Mouse (Mus musculus): ENCODE measurements around the gene Zfp13.
"Not testable (repeated sequence)": the region's sequence is repeated elsewhere in the genome, so short reads cannot be mapped to it uniquely, and the experiment has no call there.

The Zfp13 gene

GRCm38 (mm10) chr17:23598582-23599552 is at the start of gene Zfp13:
Zfp13 (minus strand) TSS chr17:23599487.
- peak; percentile 96 for DNase-seq

GRCm38 (mm10) chr17:23645894-23646293 is 46.6 kb upstream of the Zfp13 start:
- DNase-seq: no peak

GRCm38 (mm10) chr17:23644613-23645495 is 45.6 kb upstream of the Zfp13 start, which contains the start of gene Mmp25:
Mmp25 (minus strand) TSS chr17:23645277.
- peak; percentile 43 for DNase-seq

GRCm38 (mm10) chr17:23631241-23631640 is 32.0 kb upstream of the Zfp13 start:
- DNase-seq: no peak

GRCm38 (mm10) chr17:23630195-23631020 is 31.1 kb upstream of the Zfp13 start:
- peak; percentile 84 for DNase-seq

- no peak for DNase-seq
These were observed 28.5 kb upstream of the Zfp13 start for GRCm38 (mm10) chr17:23627813-23628212.

GRCm38 (mm10) chr17:23620351-23620750 is 21.1 kb upstream of the Zfp13 start:
- no peak for DNase-seq

- no peak for DNase-seq
These were observed 17.8 kb upstream of the Zfp13 start for GRCm38 (mm10) chr17:23617087-23617486.

- peak; percentile 40 for DNase-seq
These were observed 11.1 kb upstream of the Zfp13 start for GRCm38 (mm10) chr17:23610361-23610800.

GRCm38 (mm10) chr17:23609612-23610011 is 10.3 kb upstream of the Zfp13 start:
- DNase-seq: no peak

- no peak for DNase-seq
These were observed 5.9 kb upstream of the Zfp13 start for GRCm38 (mm10) chr17:23605220-23605619.

- no peak for DNase-seq
These were observed 5.1 kb upstream of the Zfp13 start for GRCm38 (mm10) chr17:23604394-23604793.

- DNase-seq: peak; percentile 63
These were observed 4.3 kb upstream of the Zfp13 start for GRCm38 (mm10) chr17:23603542-23603941.

GRCm38 (mm10) chr17:23603077-23603476 is 3.8 kb upstream of the Zfp13 start:
- DNase-seq: no peak

GRCm38 (mm10) chr17:23601836-23602585 is 2.7 kb upstream of the Zfp13 start:
- DNase-seq: no peak

GRCm38 (mm10) chr17:23600641-23601622 is 1.6 kb upstream of the Zfp13 start, which contains the start of gene Zscan10:
Zscan10 (plus strand) TSS chr17:23600856.
- no peak for DNase-seq

- no peak for DNase-seq
These were observed 347 bp upstream of the Zfp13 start for GRCm38 (mm10) chr17:23599605-23600063.

- DNase-seq: not testable (repeated sequence)
These were observed 4.1 kb downstream of the Zfp13 start for GRCm38 (mm10) chr17:23595139-23595538.

- no peak for DNase-seq
These were observed 6.4 kb downstream of the Zfp13 start for GRCm38 (mm10) chr17:23592926-23593300.
